Mouse (Mus musculus): ENCODE measurements around the gene Pex10. TPM values are rescaled to one million over a fixed set of nuclear protein-coding genes. Genes with fewer than 3 reads are reported as not detected.

Gene Pex10
- polyA plus RNA-seq, 1 experiment from 2014 or later = 19.7 TPM

DNA sequence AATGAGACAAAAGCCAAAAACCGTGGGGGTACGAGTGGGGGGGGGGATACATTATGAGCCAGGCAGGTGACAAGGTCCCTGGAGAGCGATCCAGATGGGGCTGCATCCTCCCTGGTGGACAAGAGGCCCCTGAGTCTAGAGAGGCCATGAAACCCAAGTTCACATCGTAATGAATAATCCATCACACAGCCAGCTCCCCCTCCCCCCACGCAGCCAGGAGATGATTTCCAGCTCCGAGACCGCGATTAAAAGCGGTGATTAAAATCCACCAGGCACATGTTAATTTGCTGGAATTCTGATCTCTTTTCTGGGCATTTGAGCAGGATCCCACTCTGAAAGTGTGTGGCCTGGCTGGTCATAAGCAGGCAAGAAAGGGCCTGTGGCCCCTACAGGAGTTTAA lies 46.0 kb upstream of the Pex10 start:
- Histone ChIP-seq H3K4me1 (replicated peaks; ENCODE audit: insufficient read depth, low read length) (no peaks in the 10 kb centered on the region), H3K9ac (ENCODE audit: low read depth, low read length) (no peak overlapping the region), H3K36me3 (ENCODE audit: insufficient read depth, low read length) (no peaks in the 10 kb centered on the region), H3K27me3 (ENCODE audit: insufficient read depth, low read length) (no peaks in the 10 kb centered on the region), H3K4me3 (replicated peaks; ENCODE audit: low read depth, low read length) (no peak overlapping the region), H3K4me2 (ENCODE audit: low read length) (no peak overlapping the region), H3K27ac (no peak overlapping the region), H3K9me3 (replicated peaks; ENCODE audit: low read length) (no peaks in the 10 kb centered on the region)
- 44% methylated on average over 9 of the region's 9 CpGs for WGBS
- no peak for DNase-seq (ENCODE audit: low spot score)
- ATAC-seq (replicated peaks; ENCODE audit: low FRiP score, low read depth) = no peak
- TF ChIP-seq CTCF (IDR thresholded peaks at IDR 0.05; ENCODE audit: low read depth) = no peak

GRCm38 (mm10) chr4:155022228-155022855 lies 44.5 kb upstream of the Pex10 start:
- no peaks in the 10 kb centered on the region for H3K27me3 ChIP-seq (ENCODE audit: insufficient read depth, low read length)
- H3K9me3 ChIP-seq (replicated peaks; ENCODE audit: low read length) = no peaks in the 10 kb centered on the region
- no peak overlapping the region for H3K4me3 ChIP-seq (replicated peaks; ENCODE audit: low read depth, low read length)
- no peaks in the 10 kb centered on the region for H3K4me1 ChIP-seq (replicated peaks; ENCODE audit: insufficient read depth, low read length)
- H3K4me2 ChIP-seq (ENCODE audit: low read length) = no peak overlapping the region
- H3K9ac ChIP-seq (ENCODE audit: low read depth, low read length) = no peak overlapping the region
- WGBS = 67% methylated on average over 7 of the region's 7 CpGs
- DNase-seq (ENCODE audit: low spot score) (no peak), ATAC-seq (replicated peaks; ENCODE audit: low FRiP score, low read depth) (no peak)
- H3K27ac ChIP-seq = no peak overlapping the region
- H3K36me3 ChIP-seq (ENCODE audit: insufficient read depth, low read length) = no peaks in the 10 kb centered on the region
- no peak for TF ChIP-seq CTCF (IDR thresholded peaks at IDR 0.05; ENCODE audit: low read depth)

GRCm38 (mm10) chr4:155024170-155025010 lies 42.4 kb upstream of the Pex10 start:
- Histone ChIP-seq H3K9ac (ENCODE audit: low read depth, low read length) (no peak overlapping the region), H3K4me2 (ENCODE audit: low read length) (no peak overlapping the region), H3K27ac (no peak overlapping the region), H3K27me3 (ENCODE audit: insufficient read depth, low read length) (no peaks in the 10 kb centered on the region), H3K9me3 (replicated peaks; ENCODE audit: low read length) (no peaks in the 10 kb centered on the region), H3K36me3 (ENCODE audit: insufficient read depth, low read length) (no peaks in the 10 kb centered on the region), H3K4me3 (replicated peaks; ENCODE audit: low read depth, low read length) (no peak overlapping the region), H3K4me1 (replicated peaks; ENCODE audit: insufficient read depth, low read length) (no peaks in the 10 kb centered on the region)
- ATAC-seq (replicated peaks; ENCODE audit: low FRiP score, low read depth) (no peak), DNase-seq (ENCODE audit: low spot score) (no peak)
- TF ChIP-seq CTCF (IDR thresholded peaks at IDR 0.05; ENCODE audit: low read depth) = no peak
- WGBS = 88% methylated on average over 11 of the region's 11 CpGs

DNA sequence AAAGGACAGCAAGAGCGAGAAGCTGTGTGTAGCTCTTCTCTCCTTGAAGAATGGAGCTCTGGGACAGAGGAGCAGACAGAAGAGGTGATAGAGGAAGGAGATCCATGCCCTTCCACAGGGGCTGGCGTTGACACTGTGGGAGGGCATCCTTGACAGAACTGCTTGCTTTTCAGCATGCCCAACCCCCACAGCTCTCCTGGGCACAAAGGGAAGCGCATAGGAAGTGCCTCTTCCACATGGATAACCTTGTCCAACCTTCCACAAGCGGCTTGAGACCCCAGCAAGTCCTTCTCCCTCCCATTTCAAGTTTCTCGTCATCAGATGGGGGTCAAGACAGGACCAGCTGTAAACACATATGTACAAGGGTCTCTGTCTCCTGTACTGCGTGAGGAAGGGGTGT lies 33.7 kb upstream of the Pex10 start:
- Histone ChIP-seq H3K27ac (no peak overlapping the region), H3K9ac (ENCODE audit: low read depth, low read length) (no peak overlapping the region), H3K36me3 (ENCODE audit: insufficient read depth, low read length) (no peaks in the 10 kb centered on the region), H3K4me2 (ENCODE audit: low read length) (no peak overlapping the region), H3K27me3 (ENCODE audit: insufficient read depth, low read length) (no peaks in the 10 kb centered on the region), H3K4me3 (replicated peaks; ENCODE audit: low read depth, low read length) (no peak overlapping the region), H3K4me1 (replicated peaks; ENCODE audit: insufficient read depth, low read length) (no peaks in the 10 kb centered on the region), H3K9me3 (replicated peaks; ENCODE audit: low read length) (no peaks in the 10 kb centered on the region)
- ATAC-seq (replicated peaks; ENCODE audit: low FRiP score, low read depth) (no peak), DNase-seq (ENCODE audit: low spot score) (no peak)
- TF ChIP-seq CTCF (IDR thresholded peaks at IDR 0.05; ENCODE audit: low read depth) = no peak
- WGBS = 38% methylated on average over 6 of the region's 6 CpGs

DNA sequence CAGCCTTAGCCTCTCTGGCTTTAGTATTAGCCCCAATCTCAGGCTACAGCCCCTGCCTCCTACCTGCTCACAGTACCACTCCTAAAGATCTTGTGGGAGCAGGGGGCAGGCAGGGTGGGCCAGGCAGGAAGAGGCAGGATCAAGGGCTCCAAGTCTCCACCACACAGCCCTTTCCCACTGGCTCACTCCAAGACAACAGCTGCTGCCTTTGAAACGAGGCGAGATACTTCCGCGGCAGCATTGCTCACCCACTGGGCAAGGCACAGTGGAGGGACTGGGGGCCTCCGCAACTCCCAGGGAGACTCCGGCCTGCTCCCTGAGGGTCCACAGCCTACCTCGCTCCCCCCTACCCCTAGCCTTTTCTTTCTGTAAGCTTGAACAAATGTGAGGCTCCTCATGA lies 32.6 kb upstream of the Pex10 start:
- Histone ChIP-seq H3K4me2 (ENCODE audit: low read length) (no peak overlapping the region), H3K4me3 (replicated peaks; ENCODE audit: low read depth, low read length) (no peak overlapping the region), H3K36me3 (ENCODE audit: insufficient read depth, low read length) (no peaks in the 10 kb centered on the region), H3K27ac (no peak overlapping the region), H3K4me1 (replicated peaks; ENCODE audit: insufficient read depth, low read length) (no peaks in the 10 kb centered on the region), H3K9me3 (replicated peaks; ENCODE audit: low read length) (no peaks in the 10 kb centered on the region), H3K9ac (ENCODE audit: low read depth, low read length) (no peak overlapping the region), H3K27me3 (ENCODE audit: insufficient read depth, low read length) (no peaks in the 10 kb centered on the region)
- 30% methylated on average over 7 of the region's 7 CpGs for WGBS
- DNase-seq (ENCODE audit: low spot score) (no peak), ATAC-seq (replicated peaks; ENCODE audit: low FRiP score, low read depth) (no peak)
- no peak for TF ChIP-seq CTCF (IDR thresholded peaks at IDR 0.05; ENCODE audit: low read depth)

DNA sequence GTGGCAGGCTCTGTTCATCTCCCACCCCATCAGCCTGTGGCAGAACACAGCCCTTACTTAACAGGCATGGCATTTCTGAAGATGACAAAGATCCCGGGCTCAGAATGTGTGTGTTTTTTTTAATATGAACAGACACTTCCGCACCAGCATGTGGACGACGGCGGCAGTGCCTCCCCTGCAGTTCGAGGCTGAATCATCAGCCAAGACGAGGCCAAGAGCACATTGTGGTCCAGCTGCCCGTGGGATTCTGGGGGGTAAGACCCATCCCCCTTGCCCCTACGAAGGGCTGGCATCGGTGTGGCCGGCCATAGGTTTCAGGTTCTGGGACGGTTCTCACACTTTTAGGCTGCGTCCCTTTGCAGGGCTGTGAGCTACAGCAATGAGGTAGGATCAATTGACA lies 32.0 kb upstream of the Pex10 start:
- H3K27ac ChIP-seq = no peak overlapping the region
- 61% methylated on average over 13 of the region's 13 CpGs for WGBS
- no peak for TF ChIP-seq CTCF (IDR thresholded peaks at IDR 0.05; ENCODE audit: low read depth)

More for the DNA sequence above, 32.0 kb upstream of the Pex10 start:
- ATAC-seq (replicated peaks; ENCODE audit: low FRiP score, low read depth) (no peak), DNase-seq (ENCODE audit: low spot score) (no peak)
- no peak overlapping the region for H3K4me3 ChIP-seq (replicated peaks; ENCODE audit: low read depth, low read length)
- H3K27me3 ChIP-seq (ENCODE audit: insufficient read depth, low read length) = no peaks in the 10 kb centered on the region
- no peak overlapping the region for H3K9ac ChIP-seq (ENCODE audit: low read depth, low read length)
- no peak overlapping the region for H3K4me2 ChIP-seq (ENCODE audit: low read length)
- H3K36me3 ChIP-seq (ENCODE audit: insufficient read depth, low read length) = no peaks in the 10 kb centered on the region
- H3K4me1 ChIP-seq (replicated peaks; ENCODE audit: insufficient read depth, low read length) = no peaks in the 10 kb centered on the region
- no peaks in the 10 kb centered on the region for H3K9me3 ChIP-seq (replicated peaks; ENCODE audit: low read length)

Measured in kidney, postnatal 0 days (tissue).